Mouse (Mus musculus) liver, postnatal 0 days (tissue): ENCODE data around the gene Fam122a.

Source experiments
- CTCF ChIP-seq: sonication (generic); IDR thresholded peaks from 2 replicates; pipeline ENCODE4 v1.5.1; 2016; ENCODE audit warnings: antibody characterized with exemption, low read depth
- EP300 ChIP-seq: IDR thresholded peaks from 2 replicates; pipeline ENCODE4 v1.6.1; 2016; ENCODE audit warnings: antibody characterized with exemption, low read depth, mild to moderate bottlenecking

GRCm38 (mm10) chr19:24427258-24427657, 49.9 kb downstream of the Fam122a start:
- TF ChIP-seq EP300 (no peak), CTCF (no peak)
